8 mouse cellular contexts compared by ENCODE assay signal in genomic region chrX:20658891-20659406, GRCm38 (mm10). TPM values are rescaled to one million over a fixed set of nuclear protein-coding genes. Genes with fewer than 3 reads are reported as not detected.
DNase-seq lines count a peak whose midpoint lies in the region; ATAC-seq lines count a peak whose summit lies in the region.

No protein-coding gene starts in this region.

- H3K36me3 ChIP-seq in embryonic facial prominence, embryonic 11.5 days (replicated peaks; ENCODE audit: control insufficient read depth, insufficient read depth, low read depth, low read length), result no peaks in the 10 kb centered on the region
- no peaks in the 10 kb centered on the region for H3K36me3 ChIP-seq in hindbrain, embryonic 14.5 days (replicated peaks; ENCODE audit: control insufficient read depth, insufficient read depth)
- H3K36me3 ChIP-seq in liver, embryonic 15.5 days (replicated peaks), result no peaks in the 10 kb centered on the region
- H3K36me3 ChIP-seq in splenic B cell, adult 2 months (ENCODE audit: control insufficient read depth, insufficient read depth, low read length, poor library complexity, severe bottlenecking), result no peaks in the 10 kb centered on the region

- H3K4me1 ChIP-seq in embryonic facial prominence, embryonic 11.5 days (ENCODE audit: control insufficient read depth, insufficient read depth, low read length), result no peaks in the 10 kb centered on the region
- H3K4me1 ChIP-seq in hindbrain, embryonic 14.5 days (replicated peaks; ENCODE audit: control insufficient read depth, insufficient read depth, low read length), result 0 out of 2 replicates have a peak, but pooled peaks cover 6% of the 10 kb centered on the region
- peaks cover 16% of the 10 kb centered on the region; the same call in 1 of the 2 replicates for H3K4me1 ChIP-seq in liver, embryonic 15.5 days (replicated peaks)

- 16% methylated on average over 24 of the region's 24 CpGs for WGBS in embryonic facial prominence, embryonic 11.5 days
- WGBS in hindbrain, embryonic 14.5 days, result 19% methylated on average over 24 of the region's 24 CpGs
- WGBS in liver, embryonic 15.5 days (ENCODE audit: insufficient replicate concordance), result 12% methylated on average over 24 of the region's 24 CpGs

- H3K27me3 ChIP-seq in embryonic facial prominence, embryonic 11.5 days (ENCODE audit: control insufficient read depth, insufficient read depth, low read length), result no peaks in the 10 kb centered on the region
- no peaks in the 10 kb centered on the region for H3K27me3 ChIP-seq in hindbrain, embryonic 14.5 days (ENCODE audit: control insufficient read depth, insufficient read depth, low read length)
- H3K27me3 ChIP-seq in liver, embryonic 15.5 days, result no peaks in the 10 kb centered on the region
- no peaks in the 10 kb centered on the region for H3K27me3 ChIP-seq in splenic B cell, adult 2 months (ENCODE audit: control insufficient read depth, insufficient read depth, low read length, poor library complexity, severe bottlenecking)

- H3K27ac ChIP-seq in embryonic facial prominence, embryonic 11.5 days (replicated peaks; ENCODE audit: low read depth, low read length), result no peak overlapping the region
- H3K27ac ChIP-seq in hindbrain, embryonic 14.5 days, result no peak overlapping the region
- H3K27ac ChIP-seq in liver, embryonic 15.5 days (replicated peaks), result peak overlapping the region; percentile 62

- H3K4me3 ChIP-seq in embryonic facial prominence, embryonic 11.5 days (ENCODE audit: low read depth, low read length), result peak overlapping the region; percentile 41
- H3K4me3 ChIP-seq in hindbrain, embryonic 14.5 days (replicated peaks; ENCODE audit: low read length), result peak overlapping the region; percentile 43
- H3K4me3 ChIP-seq in liver, embryonic 15.5 days (replicated peaks), result peak overlapping the region; percentile 63

- peak overlapping the region; percentile 63 for H3K4me2 ChIP-seq in embryonic facial prominence, embryonic 11.5 days (ENCODE audit: low read depth, low read length)
- H3K4me2 ChIP-seq in hindbrain, embryonic 14.5 days (replicated peaks), result peak overlapping the region; percentile 71
- H3K4me2 ChIP-seq in liver, embryonic 15.5 days, result peak overlapping the region; percentile 83

- no peaks in the 10 kb centered on the region for H3K9me3 ChIP-seq in embryonic facial prominence, embryonic 11.5 days (replicated peaks; ENCODE audit: control insufficient read depth, low read length)
- H3K9me3 ChIP-seq in hindbrain, embryonic 14.5 days (ENCODE audit: control insufficient read depth, low read length), result no peaks in the 10 kb centered on the region
- H3K9me3 ChIP-seq in liver, embryonic 15.5 days (replicated peaks), result no peaks in the 10 kb centered on the region

- ATAC-seq in embryonic facial prominence, embryonic 11.5 days (replicated peaks; ENCODE audit: insufficient number of reproducible peaks, low FRiP score, low TSS enrichment, low read depth), result 0 out of 2 replicates have a peak, but pooled peaks have one; percentile 15
- ATAC-seq in hindbrain, embryonic 14.5 days (ENCODE audit: low FRiP score), result no peak
- ATAC-seq in liver, embryonic 15.5 days (ENCODE audit: insufficient read depth), result no peak

- DNase-seq in 3T3-L1 (ENCODE audit: low read depth, low spot score), result peak; percentile 34
- DNase-seq in CD4-positive helper T cell, adult 2 months (ENCODE audit: low read depth, low spot score), result peak; percentile 35
- DNase-seq in embryonic facial prominence, embryonic 11.5 days (ENCODE audit: low spot score), result peak; percentile 13
- no peak for DNase-seq in hindbrain, embryonic 14.5 days (ENCODE audit: low spot score)
- peak; percentile 29 for DNase-seq in splenic B cell, adult 2 months (ENCODE audit: low read depth, low spot score)
- DNase-seq in frontal cortex, postnatal 36 days (ENCODE audit: low spot score in 2 of 2), result no peak
- DNase-seq in gastrocnemius, adult 8-10 months (ENCODE audit: low spot score in 2 of 2), result no peak

- H3K9ac ChIP-seq in embryonic facial prominence, embryonic 11.5 days (replicated peaks; ENCODE audit: low read length), result peak overlapping the region; percentile 48
- peak overlapping the region; percentile 40 for H3K9ac ChIP-seq in hindbrain, embryonic 14.5 days
- peak overlapping the region; percentile 57 for H3K9ac ChIP-seq in liver, embryonic 15.5 days

RNA-seq across cellular contexts. Expression of gene Uba1, which starts 0.8 kb away (rescaled TPM):
- 220 and 234 TPM in 2 replicates for polyA plus RNA-seq in embryonic facial prominence, embryonic 11.5 days (2014; fragmentation: Nextera tagmentation; extraction: Ambion mirVana)
- 332 and 338 TPM in 2 replicates for polyA plus RNA-seq in hindbrain, embryonic 14.5 days (2014; fragmentation: Nextera tagmentation; extraction: Ambion mirVana)
- polyA plus RNA-seq in liver, embryonic 15.5 days (2015; fragmentation: Nextera tagmentation; extraction: Ambion mirVana), result 92.2 and 98.5 TPM in 2 replicates
- total RNA-seq in gastrocnemius, adult 8-10 months (2022), result 100 to 1,000 TPM; 143 to 161 (median 149) TPM

RNA-seq across cellular contexts. Expression of gene Cdk16, which starts 28.8 kb away (rescaled TPM):
- polyA plus RNA-seq in embryonic facial prominence, embryonic 11.5 days (2014; fragmentation: Nextera tagmentation; extraction: Ambion mirVana), result 88.8 and 97.1 TPM in 2 replicates
- polyA plus RNA-seq in hindbrain, embryonic 14.5 days (2014; fragmentation: Nextera tagmentation; extraction: Ambion mirVana), result 126 and 142 TPM in 2 replicates
- polyA plus RNA-seq in liver, embryonic 15.5 days (2015; fragmentation: Nextera tagmentation; extraction: Ambion mirVana), result 34.3 and 37.4 TPM in 2 replicates
- total RNA-seq in gastrocnemius, adult 8-10 months (2022), result 100 to 1,000 TPM; 105 to 130 (median 120) TPM

RNA-seq across cellular contexts. Expression of gene Ndufb11, which starts 41.5 kb away (rescaled TPM):
- 207 and 208 TPM in 2 replicates for polyA plus RNA-seq in embryonic facial prominence, embryonic 11.5 days (2014; fragmentation: Nextera tagmentation; extraction: Ambion mirVana)
- polyA plus RNA-seq in hindbrain, embryonic 14.5 days (2014; fragmentation: Nextera tagmentation; extraction: Ambion mirVana), result 237 and 259 TPM in 2 replicates
- polyA plus RNA-seq in liver, embryonic 15.5 days (2015; fragmentation: Nextera tagmentation; extraction: Ambion mirVana), result 142 and 158 TPM in 2 replicates
- total RNA-seq in gastrocnemius, adult 8-10 months (2022), result 100 to 1,000 TPM; 396 to 439 (median 407) TPM

RNA-seq across cellular contexts. Expression of gene Rbm10, which starts 41.6 kb away (rescaled TPM):
- 58.4 and 67.0 TPM in 2 replicates for polyA plus RNA-seq in embryonic facial prominence, embryonic 11.5 days (2014; fragmentation: Nextera tagmentation; extraction: Ambion mirVana)
- polyA plus RNA-seq in hindbrain, embryonic 14.5 days (2014; fragmentation: Nextera tagmentation; extraction: Ambion mirVana), result 41.7 and 44.4 TPM in 2 replicates
- 28.5 and 31.2 TPM in 2 replicates for polyA plus RNA-seq in liver, embryonic 15.5 days (2015; fragmentation: Nextera tagmentation; extraction: Ambion mirVana)
- 10 to 100 TPM in 1 of 4 experiments, 1 to 10 TPM in 3; 8.4 to 10.3 (median 9.2) TPM for total RNA-seq in gastrocnemius, adult 8-10 months (2022)

RNA-seq across cellular contexts. Expression of gene Usp11, which starts 44.8 kb away (rescaled TPM):
- polyA plus RNA-seq in embryonic facial prominence, embryonic 11.5 days (2014; fragmentation: Nextera tagmentation; extraction: Ambion mirVana), result 68.2 and 70.8 TPM in 2 replicates
- polyA plus RNA-seq in hindbrain, embryonic 14.5 days (2014; fragmentation: Nextera tagmentation; extraction: Ambion mirVana), result 81.4 and 91.6 TPM in 2 replicates
- 6.0 and 6.1 TPM in 2 replicates for polyA plus RNA-seq in liver, embryonic 15.5 days (2015; fragmentation: Nextera tagmentation; extraction: Ambion mirVana)
- 1 to 10 TPM; 1.7 to 2.3 (median 2.1) TPM for total RNA-seq in gastrocnemius, adult 8-10 months (2022)

Comparison
In these comparisons a context has a peak if more than half of its experiments do, and no peak if none do; other contexts are left out.
1. DNase-seq: peak in 3T3-L1 (single experiment), CD4-positive helper T cell, adult 2 months (single experiment), embryonic facial prominence, embryonic 11.5 days (single experiment) and splenic B cell, adult 2 months (single experiment); none in hindbrain, embryonic 14.5 days (single experiment), frontal cortex, postnatal 36 days (0 of 2) and gastrocnemius, adult 8-10 months (0 of 2).
2. Peak in every context shown above with its lines, with median percentiles within 50 percentile points of each other: H3K4me2 ChIP-seq, H3K4me3 ChIP-seq and H3K9ac ChIP-seq.